Mouse (Mus musculus) embryonic facial prominence, embryonic 10.5 days (tissue): ENCODE measurements around the gene Pln. TPM values are rescaled to one million over a fixed set of nuclear protein-coding genes. Genes with fewer than 3 reads are reported as not detected.

Source experiments
- DNase-seq: peaks from one replicate; pipeline ENCODE4 v3.0.0-alpha.2; 2017; ENCODE audit warnings: low spot score
- H3K27ac ChIP-seq: fragments of 300-500 bp; sonication (generic); replicated peaks from 2 replicates; pipeline ENCODE4 v1.5.1; 2016; ENCODE audit warnings: mild to moderate bottlenecking
- H3K27me3 ChIP-seq: fragments of 300-500 bp; sonication (generic); replicated peaks from 2 replicates; pipeline ENCODE4 v1.6.1; 2016; ENCODE audit warnings: low read depth, mild to moderate bottlenecking; ENCODE audit not compliant: poor library complexity, severe bottlenecking
- H3K36me3 ChIP-seq: fragments of 300-500 bp; sonication (generic); replicated peaks from 2 replicates; pipeline ENCODE4 v1.6.1; 2016; ENCODE audit warnings: mild to moderate bottlenecking, moderate library complexity
- H3K4me1 ChIP-seq: fragments of 300-500 bp; sonication (generic); 2 replicates; pipeline ENCODE4 v1.6.1; 2016
- H3K4me3 ChIP-seq: fragments of 300-500 bp; sonication (generic); 2 replicates; pipeline ENCODE4 v1.5.1; 2016; ENCODE audit warnings: mild to moderate bottlenecking, moderate library complexity
- H3K9me3 ChIP-seq: fragments of 300-500 bp; sonication (generic); 2 replicates; pipeline ENCODE4 v1.6.1; 2016; ENCODE audit warnings: mild to moderate bottlenecking
- WGBS: fragments of 180-500 bp; shearing (Covaris S2); methylation state at CpG from one replicate; pipeline ENCODE4 v1.1.7; 2016; 5-methylcytosine and 5-hydroxymethylcytosine counted together
- polyA plus RNA-seq: library from polyadenylated mRNA; unstranded; fragments of >200 nt; fragmentation: Nextera tagmentation; extraction: Ambion mirVana; gene quantifications from 2 replicates; pipeline ENCODE4 v1.2.1, GENCODE M21; 2016

Pln gene
- polyA plus RNA-seq, 1 experiment from 2014 or later = 1.7 TPM

DNA sequence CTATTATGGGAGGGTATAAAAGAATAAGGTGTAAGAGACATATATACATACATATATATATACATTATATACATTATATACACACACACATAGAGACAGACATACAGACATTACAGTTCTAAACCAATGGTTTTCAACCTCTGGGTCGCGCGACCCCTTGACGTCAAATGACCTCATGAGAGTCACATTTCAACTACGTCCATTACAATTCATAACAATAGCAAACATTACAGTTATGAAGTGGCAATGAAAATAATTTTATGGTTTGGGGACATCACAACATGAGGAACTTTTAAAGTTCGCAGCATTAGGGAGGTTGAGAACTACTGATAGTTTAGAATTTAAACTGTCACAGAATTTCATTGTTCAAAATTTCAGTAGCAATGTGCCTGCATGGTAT, 40.8 kb downstream of the Pln start:
- 0 out of 2 replicates have a peak, but pooled peaks cover 2% of the 10 kb centered on the region for H3K9me3 ChIP-seq
- peaks cover 12% of the 10 kb centered on the region; the same call in 1 of the 2 replicates for H3K36me3 ChIP-seq
- H3K4me3 ChIP-seq = peak overlapping the region; percentile 97
- DNase-seq = no peak
- no peak overlapping the region for H3K27ac ChIP-seq
- WGBS = 68% methylated on average over 6 of the region's 6 CpGs
- H3K27me3 ChIP-seq = no peaks in the 10 kb centered on the region
- H3K4me1 ChIP-seq = peaks cover 25% of the 10 kb centered on the region

- H3K4me3 ChIP-seq = peak overlapping the region; percentile 97
- no peaks in the 10 kb centered on the region for H3K9me3 ChIP-seq
- no peaks in the 10 kb centered on the region for H3K27me3 ChIP-seq
- H3K4me1 ChIP-seq = peaks cover 25% of the 10 kb centered on the region
- peak; percentile 75 for DNase-seq
- H3K36me3 ChIP-seq = peaks cover 6% of the 10 kb centered on the region; the same call in 1 of the 2 replicates
- WGBS = under 1% methylated on average over 59 of the region's 59 CpGs
- peak overlapping the region; percentile 96 for H3K27ac ChIP-seq
Measured at GRCm38 (mm10) chr10:53378981-53379708, 41.7 kb downstream of the Pln start.

DNA sequence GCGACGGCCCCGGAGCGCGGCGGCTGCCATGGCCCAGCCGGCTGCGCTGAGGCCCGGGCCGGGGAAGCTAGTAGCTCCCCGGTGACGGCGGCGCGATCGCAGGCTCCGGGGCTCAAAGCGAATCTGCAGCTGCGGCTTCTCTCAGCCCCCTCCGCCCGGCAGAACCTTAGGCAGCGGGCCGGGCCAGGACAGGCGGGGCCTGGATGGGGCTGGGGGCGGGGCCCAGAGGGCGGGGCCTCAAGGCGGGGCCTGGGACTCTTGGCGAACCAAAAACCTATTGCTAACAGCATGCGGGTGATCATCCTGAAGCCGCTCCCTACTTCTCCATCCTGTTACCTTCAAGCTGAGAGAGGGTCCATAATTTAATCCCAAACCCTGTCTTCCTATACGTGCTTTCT, 42.2 kb downstream of the Pln start, which contains the start of gene Cep85l:
Cep85l (minus strand) TSS at position 239 of the 398 bp plus-strand sequence.
- peak within 1 kb of the TSS; percentile 97 for H3K4me3 ChIP-seq
- peaks cover 4% of the 10 kb centered on the region; the same call in 1 of the 2 replicates for H3K36me3 ChIP-seq
- H3K27ac ChIP-seq = peak within 1 kb of the TSS; percentile 96

GRCm38 (mm10) chr10:53382696-53383365, 45.4 kb downstream of the Pln start:
- Histone ChIP-seq H3K27me3 (no peaks in the 10 kb centered on the region), H3K4me1 (peaks cover 17% of the 10 kb centered on the region), H3K4me3 (no peak overlapping the region), H3K27ac (no peak overlapping the region), H3K36me3 (no peaks in the 10 kb centered on the region), H3K9me3 (no peaks in the 10 kb centered on the region)
- no peak for DNase-seq
- WGBS = 71% methylated on average over 7 of the region's 7 CpGs

More for the DNA sequence above, 42.2 kb downstream of the Pln start, which contains the start of gene Cep85l:
- Histone ChIP-seq H3K4me1 (peaks cover 25% of the 10 kb centered on the region), H3K27me3 (no peaks in the 10 kb centered on the region), H3K9me3 (no peaks in the 10 kb centered on the region)
- under 1% methylated on average over 31 of the region's 31 CpGs for WGBS
- peak; percentile 96 for DNase-seq

- Histone ChIP-seq H3K27me3 (no peaks in the 10 kb centered on the region), H3K36me3 (no peaks in the 10 kb centered on the region), H3K4me1 (peaks cover 5% of the 10 kb centered on the region), H3K27ac (no peak overlapping the region), H3K9me3 (no peaks in the 10 kb centered on the region), H3K4me3 (no peak overlapping the region)
- DNase-seq = no peak
- 91% methylated on average over 1 of the region's 1 CpGs for WGBS
Measured at GRCm38 (mm10) chr10:53384896-53385295, 47.4 kb downstream of the Pln start.

DNA sequence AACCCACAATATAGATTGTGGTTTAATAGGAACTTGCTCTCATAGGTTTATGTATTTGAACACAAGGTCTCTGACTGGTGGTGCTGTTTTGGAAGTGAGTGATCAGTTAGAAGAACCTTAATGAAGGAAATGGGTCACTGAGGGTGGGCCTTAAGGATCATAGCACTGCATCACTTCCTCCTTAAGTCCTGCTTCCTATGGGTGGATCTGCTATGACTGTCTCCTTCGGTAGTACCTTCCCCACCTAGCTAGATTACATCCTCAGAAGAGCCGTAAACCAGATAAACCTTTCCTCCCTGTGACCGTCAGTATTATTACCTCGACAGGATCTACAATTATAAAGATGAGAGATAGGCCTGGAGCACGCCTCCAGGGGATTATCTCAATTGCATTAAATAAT, 48.0 kb downstream of the Pln start:
- Histone ChIP-seq H3K27ac (no peak overlapping the region), H3K27me3 (no peaks in the 10 kb centered on the region), H3K36me3 (no peaks in the 10 kb centered on the region), H3K9me3 (no peaks in the 10 kb centered on the region; the same call in 1 of the 2 replicates), H3K4me3 (no peak overlapping the region), H3K4me1 (no peaks in the 10 kb centered on the region)
- DNase-seq = no peak
- WGBS = 82% methylated on average over 5 of the region's 5 CpGs

DNA sequence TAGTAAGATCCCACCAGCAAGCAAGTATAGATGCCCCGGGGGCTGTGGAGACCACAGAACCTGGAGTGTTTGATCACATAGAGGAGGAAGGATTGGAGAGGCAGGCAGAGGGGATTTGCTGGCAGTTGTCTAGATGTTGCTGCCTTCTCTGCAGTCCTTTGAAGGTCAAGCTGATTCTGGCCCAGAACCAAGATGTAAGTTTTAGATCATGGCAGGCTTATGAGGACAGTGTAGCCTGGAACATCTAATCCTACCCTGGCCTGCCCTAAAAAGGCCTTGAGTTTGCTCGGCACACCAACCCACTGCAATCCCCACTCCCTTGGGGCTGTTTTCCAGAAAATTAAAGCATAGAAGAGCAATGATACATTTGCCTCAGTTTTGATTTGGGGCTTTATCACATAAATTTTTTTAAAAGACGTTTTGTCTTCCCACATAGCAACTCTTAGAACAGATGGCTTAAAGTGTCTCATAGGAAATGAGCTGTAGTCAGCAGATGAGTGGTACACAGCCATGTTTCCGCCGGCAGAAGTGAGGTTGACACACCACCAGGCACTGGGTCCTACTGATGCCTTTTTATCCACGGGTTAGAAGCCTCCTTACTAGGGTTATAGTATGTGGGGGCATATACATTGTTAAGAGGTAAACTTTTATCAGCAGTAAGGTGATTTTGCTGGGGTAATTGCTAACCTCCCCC, 50.9 kb downstream of the Pln start:
- Histone ChIP-seq H3K4me3 (no peak overlapping the region), H3K27me3 (no peaks in the 10 kb centered on the region), H3K9me3 (no peaks in the 10 kb centered on the region; the same call in 1 of the 2 replicates), H3K4me1 (no peaks in the 10 kb centered on the region), H3K36me3 (no peaks in the 10 kb centered on the region), H3K27ac (no peak overlapping the region)
- WGBS = 77% methylated on average over 6 of the region's 6 CpGs
- no peak for DNase-seq

GRCm38 (mm10) chr10:53394923-53395629, 57.6 kb downstream of the Pln start:
- Histone ChIP-seq H3K4me1 (peaks cover 30% of the 10 kb centered on the region), H3K4me3 (no peak overlapping the region), H3K27ac (0 out of 2 replicates have a peak overlapping the region, but pooled peaks have one; percentile 10), H3K9me3 (no peaks in the 10 kb centered on the region; the same call in 1 of the 2 replicates), H3K27me3 (no peaks in the 10 kb centered on the region), H3K36me3 (no peaks in the 10 kb centered on the region)
- WGBS = 82% methylated on average over 9 of the region's 9 CpGs
- DNase-seq = no peak

Other genes starting within 250 kb of the Pln start
- gene Cep85l, start 42.3 kb downstream of the Pln start, polyA plus RNA-seq = 4.9 and 5.1 TPM in 2 replicates